Mouse (Mus musculus) neural tube, embryonic 15.5 days (tissue): ENCODE data around the gene Kcnip1. TPM values are rescaled to one million over a fixed set of nuclear protein-coding genes. Genes with fewer than 3 reads are reported as not detected.

ENCODE experiments used
- ATAC-seq: fragments of 200-750 bp; cut with Nextera tagmentation; 2 replicates; pipeline ENCODE4 v1.8.0; 2017; ENCODE audit warnings: mild to moderate bottlenecking, moderate TSS enrichment, moderate library complexity; ENCODE audit not compliant: low FRiP score
- H3K27ac ChIP-seq: fragments of 300-500 bp; sonication (generic); replicated peaks from 2 replicates; pipeline ENCODE4 v1.5.1; 2015; ENCODE audit warnings: mild to moderate bottlenecking, inconsistent platforms
- H3K27me3 ChIP-seq: fragments of 300-500 bp; sonication (generic); replicated peaks from 2 replicates; pipeline ENCODE4 v1.6.1; 2015; ENCODE audit warnings: inconsistent platforms
- H3K36me3 ChIP-seq: fragments of 300-500 bp; sonication (generic); 2 replicates; pipeline ENCODE4 v1.6.1; 2015; ENCODE audit warnings: inconsistent platforms
- H3K4me1 ChIP-seq: fragments of 300-500 bp; sonication (generic); 2 replicates; pipeline ENCODE4 v1.6.1; 2015; ENCODE audit warnings: inconsistent platforms
- H3K4me2 ChIP-seq: fragments of 300-500 bp; sonication (generic); 2 replicates; pipeline ENCODE4 v1.6.1; 2015; ENCODE audit warnings: inconsistent platforms, mild to moderate bottlenecking, moderate library complexity
- H3K4me3 ChIP-seq: fragments of 300-500 bp; sonication (generic); replicated peaks from 2 replicates; pipeline ENCODE4 v1.5.1; 2015; ENCODE audit warnings: mild to moderate bottlenecking, inconsistent platforms
- H3K9ac ChIP-seq: fragments of 300-500 bp; sonication (generic); replicated peaks from 2 replicates; pipeline ENCODE4 v1.6.1; 2015; ENCODE audit warnings: mild to moderate bottlenecking, inconsistent platforms
- H3K9me3 ChIP-seq: fragments of 300-500 bp; sonication (generic); replicated peaks from 2 replicates; pipeline ENCODE4 v1.6.1; 2016; ENCODE audit warnings: inconsistent platforms
- WGBS: fragments of 180-500 bp; shearing (Covaris S2); methylation state at CpG from one replicate; pipeline ENCODE4 v1.1.7; 2015; ENCODE audit warnings: mixed read lengths; 5-methylcytosine and 5-hydroxymethylcytosine counted together
- polyA plus RNA-seq: library from polyadenylated mRNA; unstranded; fragments of >200 nt; fragmentation: Nextera tagmentation; extraction: Ambion mirVana; gene quantifications from 2 replicates; pipeline ENCODE4 v1.2.1, GENCODE M21; 2015

Gene Kcnip1
- polyA plus RNA-seq, 1 experiment from 2014 or later, result 147 TPM

DNA sequence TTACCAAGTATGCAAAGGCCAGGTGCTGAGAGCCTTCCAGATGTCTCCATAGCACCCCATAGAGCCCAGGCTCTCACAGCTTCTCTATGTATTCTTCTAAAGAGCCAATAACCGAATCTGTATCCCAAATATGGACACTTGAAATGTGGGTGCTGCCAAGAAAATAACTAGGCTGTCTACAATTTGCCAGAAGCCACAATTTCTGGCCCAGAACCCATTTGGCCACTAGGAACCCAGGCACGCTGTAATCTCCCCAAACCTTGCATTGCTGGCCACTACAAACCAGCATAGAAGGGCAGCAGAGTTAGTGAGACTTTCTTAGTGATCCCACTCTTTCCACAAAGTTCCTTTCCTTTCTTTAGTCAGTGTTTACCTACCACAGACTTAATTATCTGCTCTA, 17.8 kb downstream of the Kcnip1 start:
- WGBS, result 82% methylated on average over 2 of the region's 2 CpGs
- Histone ChIP-seq H3K27me3 (no peaks in the 10 kb centered on the region), H3K4me3 (no peak overlapping the region), H3K4me1 (no peaks in the 10 kb centered on the region), H3K36me3 (no peaks in the 10 kb centered on the region), H3K9me3 (no peaks in the 10 kb centered on the region), H3K4me2 (no peak overlapping the region), H3K27ac (no peak overlapping the region), H3K9ac (no peak overlapping the region)
- ATAC-seq, result no peak

DNA sequence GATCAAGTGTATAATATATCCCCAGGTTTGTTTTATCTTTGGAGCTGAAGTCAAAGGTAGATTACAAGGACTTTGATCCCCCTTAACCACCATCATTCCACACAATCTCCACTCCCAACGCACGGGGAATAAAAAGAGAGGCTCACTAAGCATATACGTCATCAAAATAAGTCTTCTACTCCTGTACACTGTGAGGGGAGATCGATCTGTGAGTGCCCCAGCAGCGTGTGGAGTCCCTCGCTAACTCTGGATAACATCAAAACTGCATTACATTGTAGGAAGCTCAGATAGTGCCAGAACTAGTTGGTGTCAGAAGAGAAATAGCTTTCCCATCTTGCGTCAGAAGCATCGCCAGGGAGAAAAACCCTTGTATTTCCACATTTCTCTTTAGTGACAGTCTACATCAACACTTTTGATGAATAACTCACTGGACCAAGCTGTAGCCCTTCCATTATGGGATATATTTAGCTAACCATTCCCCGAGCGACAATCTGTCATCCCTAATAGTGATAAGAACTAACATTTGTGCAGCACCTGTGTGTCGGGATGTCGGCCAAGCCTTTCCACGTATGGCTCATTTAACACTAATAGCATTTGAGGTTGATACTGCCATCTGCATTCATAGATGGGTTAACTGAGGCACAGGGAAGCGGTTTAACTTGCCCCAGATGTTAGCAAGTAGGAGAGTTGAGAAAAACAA, 18.5 kb downstream of the Kcnip1 start:
- Histone ChIP-seq H3K4me2 (no peak overlapping the region), H3K27ac (no peak overlapping the region), H3K4me3 (no peak overlapping the region), H3K27me3 (no peaks in the 10 kb centered on the region), H3K4me1 (no peaks in the 10 kb centered on the region), H3K9me3 (no peaks in the 10 kb centered on the region), H3K36me3 (no peaks in the 10 kb centered on the region), H3K9ac (no peak overlapping the region)
- WGBS, result 72% methylated on average over 14 of the region's 14 CpGs
- ATAC-seq, result no peak

DNA sequence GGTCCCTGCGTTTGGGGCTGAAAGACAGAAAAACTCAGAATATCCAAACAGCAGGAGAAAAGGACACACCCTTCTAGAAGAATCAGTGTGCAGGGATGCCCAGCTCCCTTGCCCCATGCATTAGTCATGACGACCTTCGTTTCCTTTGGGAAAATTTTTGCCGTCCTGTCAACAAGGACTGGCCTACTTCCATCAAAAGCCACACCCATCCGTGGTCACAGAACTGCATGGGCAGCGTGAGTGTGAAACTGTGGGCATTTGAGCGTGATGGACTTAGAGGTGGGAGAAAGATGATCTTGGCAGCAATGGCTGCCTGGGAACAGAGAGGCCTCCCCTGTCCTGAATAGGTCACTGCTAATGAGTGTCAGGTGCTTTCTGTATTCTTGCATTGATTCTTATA, 20.8 kb downstream of the Kcnip1 start:
- Histone ChIP-seq H3K4me3 (no peak overlapping the region), H3K27me3 (no peaks in the 10 kb centered on the region), H3K4me2 (no peak overlapping the region), H3K27ac (no peak overlapping the region), H3K9ac (no peak overlapping the region), H3K9me3 (no peaks in the 10 kb centered on the region), H3K4me1 (no peaks in the 10 kb centered on the region), H3K36me3 (no peaks in the 10 kb centered on the region)
- WGBS, result 89% methylated on average over 7 of the region's 7 CpGs
- ATAC-seq, result no peak

DNA sequence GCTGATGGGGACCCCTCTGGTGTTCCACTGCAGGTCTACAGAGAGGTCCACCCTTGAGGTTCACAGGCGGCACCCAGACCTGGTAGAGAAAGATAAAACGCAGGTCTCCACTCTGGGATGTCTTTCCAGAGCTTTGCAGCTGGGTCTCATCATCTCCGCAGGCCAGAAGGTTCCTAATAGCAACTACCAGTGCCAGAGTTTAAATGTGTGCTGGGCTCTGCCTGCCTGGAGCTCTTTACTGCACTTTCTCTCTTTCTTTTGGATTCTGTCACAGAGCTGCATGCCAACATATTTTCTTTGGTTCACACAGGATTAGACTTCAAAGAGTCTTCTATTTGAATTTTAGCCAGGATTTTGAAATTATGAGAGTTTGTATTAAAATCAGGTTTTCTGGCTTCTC, 23.8 kb downstream of the Kcnip1 start:
- H3K27me3 ChIP-seq, result no peaks in the 10 kb centered on the region
- no peak for ATAC-seq
- no peaks in the 10 kb centered on the region for H3K36me3 ChIP-seq
- H3K4me2 ChIP-seq, result no peak overlapping the region
- no peak overlapping the region for H3K27ac ChIP-seq
- no peak overlapping the region for H3K4me3 ChIP-seq
- no peak overlapping the region for H3K9ac ChIP-seq
- 79% methylated on average over 3 of the region's 3 CpGs for WGBS
- H3K4me1 ChIP-seq, result no peaks in the 10 kb centered on the region
- H3K9me3 ChIP-seq, result no peaks in the 10 kb centered on the region

DNA sequence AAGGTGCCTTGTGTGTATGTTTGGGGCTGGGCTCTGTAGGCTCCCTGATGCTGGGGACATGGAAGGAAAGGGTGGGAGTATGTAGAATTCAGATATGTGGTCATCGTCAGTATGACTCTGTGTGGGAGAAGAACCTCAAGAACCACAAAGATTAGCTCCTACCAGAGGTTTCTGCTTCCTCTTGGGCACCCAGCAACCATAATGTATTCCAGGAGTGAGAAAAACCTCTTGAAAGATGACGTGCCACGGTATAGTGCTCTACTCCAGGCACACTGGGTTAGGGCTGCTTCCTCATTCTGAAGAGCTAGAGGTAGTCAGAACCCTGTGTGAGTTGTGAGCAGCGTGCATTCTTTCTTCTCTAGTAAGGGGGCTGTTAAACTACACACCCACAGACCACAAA, 25.2 kb downstream of the Kcnip1 start:
- Histone ChIP-seq H3K4me1 (peaks cover 4% of the 10 kb centered on the region; the same call in 1 of the 2 replicates), H3K9ac (no peak overlapping the region), H3K4me3 (no peak overlapping the region), H3K9me3 (no peaks in the 10 kb centered on the region), H3K4me2 (no peak overlapping the region), H3K36me3 (no peaks in the 10 kb centered on the region), H3K27ac (no peak overlapping the region), H3K27me3 (no peaks in the 10 kb centered on the region)
- 92% methylated on average over 4 of the region's 4 CpGs for WGBS
- no peak for ATAC-seq

DNA sequence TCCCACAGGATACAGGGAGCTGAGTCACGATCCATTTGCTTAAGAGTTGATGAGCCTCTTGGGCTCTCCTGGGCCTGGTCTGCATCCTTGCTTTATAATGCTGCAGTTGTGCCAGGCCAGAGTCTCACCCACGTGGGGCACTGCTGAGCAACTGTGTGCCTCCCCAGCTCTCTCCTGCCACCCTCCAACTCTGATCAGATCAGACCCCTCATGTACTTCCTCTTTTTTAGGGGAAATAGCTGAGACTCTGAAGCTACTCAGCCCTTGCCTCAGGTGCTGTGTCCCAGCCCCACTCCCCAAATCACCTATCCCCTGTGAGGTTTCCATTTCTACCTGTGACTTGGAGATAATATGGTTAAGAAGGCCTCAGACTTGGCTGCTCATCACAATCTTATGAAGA, 27.6 kb downstream of the Kcnip1 start:
- 47% methylated on average over 2 of the region's 2 CpGs for WGBS
- H3K27ac ChIP-seq, result no peak overlapping the region

DNA sequence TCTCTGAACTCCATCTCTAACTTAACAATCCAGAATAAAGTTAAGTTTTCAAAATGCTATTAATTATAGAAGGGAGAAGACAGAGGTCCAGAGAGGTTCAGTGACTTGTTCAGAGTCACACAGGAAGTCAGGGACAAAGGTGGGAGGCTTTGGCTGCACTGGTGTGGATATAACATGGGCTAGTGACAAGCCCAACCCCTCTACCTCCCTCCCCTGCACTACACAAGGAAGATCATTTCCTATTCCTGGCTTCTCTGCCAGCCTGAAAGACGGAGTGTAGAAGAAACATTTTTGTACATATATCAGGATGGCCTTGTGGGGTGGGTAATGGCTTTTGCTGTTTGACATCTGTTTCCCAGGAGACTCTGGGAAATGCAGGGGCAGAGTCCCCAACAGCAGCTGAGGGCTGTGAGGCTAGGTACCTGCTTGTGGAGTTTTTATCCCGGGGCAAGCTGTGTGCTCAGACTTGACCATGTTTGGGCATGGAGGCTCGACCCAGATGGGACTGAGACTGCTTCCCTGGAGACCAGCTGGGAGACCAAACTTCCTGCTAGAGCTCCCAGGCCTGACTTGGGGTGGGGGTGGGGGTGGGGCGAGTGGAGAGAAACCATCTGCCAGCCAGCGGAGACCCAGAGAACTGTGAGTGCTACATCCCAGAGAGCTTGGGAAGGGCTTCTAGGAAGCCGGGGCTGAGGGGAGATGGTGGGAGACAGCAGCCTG, 30.1 kb downstream of the Kcnip1 start, which contains the start of gene Kcnmb1:
Gene Kcnmb1 (plus strand): TSS at position 326 of the 720 bp plus-strand sequence.
- H3K4me2 ChIP-seq, result no peak within 1 kb of the TSS
- no peak within 1 kb of the TSS for H3K27ac ChIP-seq
- ATAC-seq, result no peak
- H3K9ac ChIP-seq, result no peak within 1 kb of the TSS
- no peaks in the 10 kb centered on the region for H3K36me3 ChIP-seq
- no peaks in the 10 kb centered on the region for H3K27me3 ChIP-seq
- 43% methylated on average over 6 of the region's 6 CpGs for WGBS
- H3K4me1 ChIP-seq, result peaks cover 4% of the 10 kb centered on the region; the same call in 1 of the 2 replicates
- H3K9me3 ChIP-seq, result no peaks in the 10 kb centered on the region
- no peak within 1 kb of the TSS for H3K4me3 ChIP-seq

More for the DNA sequence above, 27.6 kb downstream of the Kcnip1 start:
- Histone ChIP-seq H3K4me3 (no peak overlapping the region), H3K36me3 (no peaks in the 10 kb centered on the region), H3K9ac (no peak overlapping the region), H3K9me3 (no peaks in the 10 kb centered on the region), H3K4me2 (no peak overlapping the region), H3K4me1 (peaks cover 4% of the 10 kb centered on the region; the same call in 1 of the 2 replicates), H3K27me3 (no peaks in the 10 kb centered on the region)
- ATAC-seq, result no peak

DNA sequence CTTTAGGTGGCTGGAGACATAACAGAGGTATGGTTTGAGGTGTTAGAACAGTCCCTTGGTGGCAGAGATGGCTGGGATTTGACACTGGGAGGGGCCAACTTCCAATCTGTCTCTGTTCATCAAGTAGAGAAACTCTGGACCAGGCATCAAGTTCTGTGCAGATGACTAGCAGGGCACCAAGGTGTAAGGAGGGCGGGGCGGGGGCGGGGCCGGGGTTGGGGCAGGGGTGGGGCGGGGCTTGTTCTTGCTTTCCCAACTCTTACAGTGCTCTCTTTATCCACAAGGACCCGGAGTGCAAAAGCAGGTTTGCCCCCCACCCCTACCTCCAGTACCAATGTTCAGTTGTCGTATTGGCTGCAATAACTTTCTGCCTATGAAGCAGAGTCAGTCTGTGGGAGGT, 30.8 kb downstream of the Kcnip1 start:
- 49% methylated on average over 7 of the region's 7 CpGs for whole genome bisulfite sequencing
- Histone ChIP-seq H3K9me3 (no peaks in the 10 kb centered on the region), H3K36me3 (no peaks in the 10 kb centered on the region), H3K4me3 (no peak overlapping the region), H3K27ac (no peak overlapping the region), H3K4me2 (no peak overlapping the region), H3K27me3 (no peaks in the 10 kb centered on the region), H3K9ac (no peak overlapping the region), H3K4me1 (peaks cover 10% of the 10 kb centered on the region)
- no peak for ATAC-seq

DNA sequence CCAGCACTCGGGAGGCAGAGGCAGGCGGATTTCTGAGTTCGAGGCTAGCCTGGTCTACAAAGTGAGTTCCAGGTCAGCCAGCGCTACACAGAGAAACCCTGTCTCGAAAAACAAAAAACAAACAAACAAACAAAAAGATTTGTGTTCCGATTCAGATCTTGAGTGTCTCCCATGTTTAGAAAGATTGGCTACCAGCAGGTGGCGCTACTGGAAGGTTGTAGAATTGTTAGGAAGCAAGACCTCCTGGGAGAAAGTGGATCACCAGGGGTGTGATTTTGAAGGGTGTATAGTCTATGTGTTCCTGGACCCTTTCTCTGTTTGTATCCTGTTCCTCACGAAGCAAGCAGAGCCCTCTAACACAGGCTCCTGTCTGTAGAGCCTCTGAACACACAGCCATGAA, 34.2 kb downstream of the Kcnip1 start:
- no peaks in the 10 kb centered on the region for H3K27me3 ChIP-seq
- no peak for ATAC-seq
- no peak overlapping the region for H3K4me3 ChIP-seq
- H3K36me3 ChIP-seq, result no peaks in the 10 kb centered on the region
- WGBS, result 87% methylated on average over 8 of the region's 8 CpGs
- H3K4me2 ChIP-seq, result no peak overlapping the region
- no peak overlapping the region for H3K9ac ChIP-seq
- peaks cover 10% of the 10 kb centered on the region for H3K4me1 ChIP-seq
- H3K9me3 ChIP-seq, result no peaks in the 10 kb centered on the region
- no peak overlapping the region for H3K27ac ChIP-seq

DNA sequence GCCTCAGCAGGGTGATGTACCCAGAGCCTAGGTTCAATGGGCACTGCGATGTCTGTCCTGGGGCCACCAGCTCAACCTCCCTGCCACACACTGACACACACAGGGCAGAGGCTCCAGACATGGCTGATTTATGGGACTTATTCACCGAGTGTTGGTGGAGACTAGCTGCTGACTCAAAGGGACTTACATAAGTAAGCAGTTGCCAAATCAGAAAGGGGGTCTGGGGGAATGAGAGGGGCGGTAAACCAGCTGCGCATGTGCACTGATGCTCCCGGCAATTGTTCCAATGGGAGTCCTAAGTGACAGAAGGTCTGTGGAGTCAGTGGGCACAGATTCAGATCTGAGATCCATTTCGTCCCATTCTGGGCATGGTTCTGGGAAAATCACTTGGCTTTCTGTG, 35.4 kb downstream of the Kcnip1 start:
- H3K27ac ChIP-seq, result peak overlapping the region; percentile 15; the same call in 1 of the 2 replicates
- peaks cover 6% of the 10 kb centered on the region for H3K4me1 ChIP-seq
- no peaks in the 10 kb centered on the region for H3K27me3 ChIP-seq
- ATAC-seq, result peak; percentile 62
- H3K9ac ChIP-seq, result no peak overlapping the region
- WGBS, result 35% methylated on average over 6 of the region's 6 CpGs
- no peak overlapping the region for H3K4me2 ChIP-seq
- no peaks in the 10 kb centered on the region for H3K9me3 ChIP-seq
- no peak overlapping the region for H3K4me3 ChIP-seq
- no peaks in the 10 kb centered on the region for H3K36me3 ChIP-seq

DNA sequence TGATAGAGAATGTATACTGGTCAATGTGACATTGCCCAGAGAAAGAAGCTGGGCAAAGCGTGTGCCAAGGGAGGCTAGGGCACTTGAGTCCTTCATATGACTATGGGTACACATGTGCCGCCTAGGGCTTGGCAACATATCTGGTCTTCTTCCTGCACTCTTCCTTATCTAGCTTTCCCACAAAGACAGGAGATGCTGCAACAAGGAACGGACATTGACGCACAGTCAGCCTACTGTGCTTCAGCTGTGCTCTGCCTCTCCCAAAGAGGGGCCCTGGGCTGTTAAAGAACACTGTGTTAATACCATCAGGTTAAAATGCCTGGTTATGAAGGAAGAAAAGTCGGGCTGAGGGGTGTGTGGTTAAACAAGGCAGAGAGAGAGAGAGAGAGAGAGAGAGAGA, 36.3 kb downstream of the Kcnip1 start:
- WGBS, result 82% methylated on average over 5 of the region's 5 CpGs
- no peaks in the 10 kb centered on the region for H3K27me3 ChIP-seq
- H3K4me3 ChIP-seq, result no peak overlapping the region
- H3K27ac ChIP-seq, result no peak overlapping the region; the same call in 1 of the 2 replicates
- no peaks in the 10 kb centered on the region for H3K9me3 ChIP-seq
- peaks cover 6% of the 10 kb centered on the region for H3K4me1 ChIP-seq
- no peak overlapping the region for H3K9ac ChIP-seq
- ATAC-seq, result no peak
- no peaks in the 10 kb centered on the region for H3K36me3 ChIP-seq
- no peak overlapping the region for H3K4me2 ChIP-seq

DNA sequence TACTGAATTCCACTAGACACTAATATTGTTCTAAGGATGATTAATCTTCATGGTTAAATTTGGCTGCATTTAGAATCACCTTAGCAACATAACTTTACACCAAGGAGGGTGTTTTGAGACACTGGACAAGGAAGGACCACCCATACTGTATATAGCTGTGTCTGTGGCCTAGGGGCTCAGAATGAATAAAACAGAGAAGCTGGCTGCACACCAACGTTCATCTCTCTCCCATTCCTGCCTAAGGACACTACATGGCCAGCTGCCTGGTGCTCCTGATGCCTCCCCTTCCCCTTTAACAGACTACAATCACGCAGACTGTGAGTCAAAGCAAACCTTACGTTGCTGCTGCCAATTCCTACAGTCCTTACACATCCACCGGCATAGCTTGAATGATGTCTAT, 37.0 kb downstream of the Kcnip1 start:
- no peaks in the 10 kb centered on the region for H3K27me3 ChIP-seq
- H3K9me3 ChIP-seq, result no peaks in the 10 kb centered on the region
- H3K36me3 ChIP-seq, result no peaks in the 10 kb centered on the region
- WGBS, result 61% methylated on average over 4 of the region's 4 CpGs
- H3K4me2 ChIP-seq, result no peak overlapping the region
- H3K4me1 ChIP-seq, result peaks cover 6% of the 10 kb centered on the region
- H3K27ac ChIP-seq, result no peak overlapping the region
- H3K4me3 ChIP-seq, result no peak overlapping the region
- ATAC-seq, result no peak
- no peak overlapping the region for H3K9ac ChIP-seq
